Mouse (Mus musculus) neural tube, embryonic 13.5 days (tissue): ENCODE measurements around the gene Os9. TPM values are rescaled to one million over a fixed set of nuclear protein-coding genes. Genes with fewer than 3 reads are reported as not detected.

Experiments
- ATAC-seq: fragments of 200-750 bp; cut with Nextera tagmentation; 2 replicates; pipeline ENCODE4 v1.8.0; 2017; ENCODE audit warnings: low read depth, mild to moderate bottlenecking, moderate TSS enrichment, moderate library complexity
- H3K27ac ChIP-seq: fragments of 300-500 bp; sonication (generic); replicated peaks from 2 replicates; pipeline ENCODE4 v1.5.1; 2015; ENCODE audit warnings: moderate library complexity, mild to moderate bottlenecking, inconsistent platforms
- H3K27me3 ChIP-seq: fragments of 300-500 bp; sonication (generic); 2 replicates; pipeline ENCODE4 v1.6.1; 2015; ENCODE audit warnings: mild to moderate bottlenecking, inconsistent platforms
- H3K36me3 ChIP-seq: fragments of 300-500 bp; sonication (generic); 2 replicates; pipeline ENCODE4 v1.6.1; 2015; ENCODE audit warnings: mild to moderate bottlenecking, inconsistent platforms
- H3K4me1 ChIP-seq: fragments of 300-500 bp; sonication (generic); replicated peaks from 2 replicates; pipeline ENCODE4 v1.6.1; 2015; ENCODE audit warnings: inconsistent platforms
- H3K4me2 ChIP-seq: fragments of 300-500 bp; sonication (generic); 2 replicates; pipeline ENCODE4 v1.6.1; 2015; ENCODE audit warnings: inconsistent platforms, mild to moderate bottlenecking, moderate library complexity
- H3K4me3 ChIP-seq: fragments of 300-500 bp; sonication (generic); 2 replicates; pipeline ENCODE4 v1.5.1; 2015; ENCODE audit warnings: mild to moderate bottlenecking, inconsistent platforms
- H3K9ac ChIP-seq: fragments of 300-500 bp; sonication (generic); 2 replicates; pipeline ENCODE4 v1.6.1; 2015; ENCODE audit warnings: moderate library complexity, mild to moderate bottlenecking, inconsistent platforms
- H3K9me3 ChIP-seq: fragments of 300-500 bp; sonication (generic); 2 replicates; pipeline ENCODE4 v1.6.1; 2016; ENCODE audit warnings: inconsistent platforms
- WGBS: fragments of 180-500 bp; shearing (Covaris S2); methylation state at CpG from one replicate; pipeline ENCODE4 v1.1.7; 2015; 5-methylcytosine and 5-hydroxymethylcytosine counted together
- polyA plus RNA-seq: library from polyadenylated mRNA; unstranded; fragments of >200 nt; fragmentation: Nextera tagmentation; extraction: Ambion mirVana; gene quantifications from 2 replicates; pipeline ENCODE4 v1.2.1, GENCODE M21; 2015

The Os9 gene
- polyA plus RNA-seq, 1 experiment from 2014 or later, result 146 TPM

- no peak overlapping the region for H3K4me3 ChIP-seq
- peaks cover 21% of the 10 kb centered on the region for H3K4me1 ChIP-seq
- H3K36me3 ChIP-seq, result no peaks in the 10 kb centered on the region
- no peak for ATAC-seq
- no peak overlapping the region for H3K9ac ChIP-seq
- H3K27ac ChIP-seq, result no peak overlapping the region
- no peaks in the 10 kb centered on the region for H3K9me3 ChIP-seq
- H3K27me3 ChIP-seq, result no peaks in the 10 kb centered on the region
- H3K4me2 ChIP-seq, result no peak overlapping the region
- 77% methylated on average over 9 of the region's 9 CpGs for WGBS
These were observed 4.5 kb upstream of the Os9 start for GRCm38 (mm10) chr10:127125210-127126001.

- Histone ChIP-seq H3K4me3 (peak overlapping the region; percentile 96), H3K36me3 (peaks cover 11% of the 10 kb centered on the region), H3K27me3 (no peaks in the 10 kb centered on the region), H3K9ac (peak overlapping the region; percentile 64), H3K4me1 (peaks cover 32% of the 10 kb centered on the region), H3K9me3 (no peaks in the 10 kb centered on the region), H3K4me2 (peak overlapping the region; percentile 55), H3K27ac (peak overlapping the region; percentile 93)
- WGBS, result 10% methylated on average over 4 of the region's 4 CpGs
- ATAC-seq, result no peak; the same call in 1 of the 2 replicates
These were observed 2.5 kb upstream of the Os9 start for GRCm38 (mm10) chr10:127123436-127123805.

GRCm38 (mm10) chr10:127122784-127123435, 2.0 kb upstream of the Os9 start:
- ATAC-seq, result peak; percentile 41
- 16% methylated on average over 13 of the region's 13 CpGs for WGBS
- Histone ChIP-seq H3K27ac (peak overlapping the region; percentile 93), H3K27me3 (no peaks in the 10 kb centered on the region), H3K4me1 (peaks cover 32% of the 10 kb centered on the region), H3K9ac (peak overlapping the region; percentile 67), H3K9me3 (no peaks in the 10 kb centered on the region), H3K36me3 (peaks cover 16% of the 10 kb centered on the region), H3K4me2 (peak overlapping the region; percentile 55), H3K4me3 (peak overlapping the region; percentile 96)

GRCm38 (mm10) chr10:127122018-127122417, 1.1 kb upstream of the Os9 start:
- 83% methylated on average over 3 of the region's 3 CpGs for WGBS
- H3K9me3 ChIP-seq, result no peaks in the 10 kb centered on the region
- peak overlapping the region; percentile 93 for H3K27ac ChIP-seq
- H3K4me1 ChIP-seq, result peaks cover 32% of the 10 kb centered on the region
- H3K27me3 ChIP-seq, result no peaks in the 10 kb centered on the region
- no peak for ATAC-seq
- H3K36me3 ChIP-seq, result peaks cover 25% of the 10 kb centered on the region
- peak overlapping the region; percentile 96 for H3K4me3 ChIP-seq
- peak overlapping the region; percentile 67 for H3K9ac ChIP-seq
- H3K4me2 ChIP-seq, result peak overlapping the region; percentile 55

GRCm38 (mm10) chr10:127120301-127121065, 448 bp downstream of the Os9 start:
- Histone ChIP-seq H3K4me3 (peak overlapping the region; percentile 96), H3K4me1 (peaks cover 32% of the 10 kb centered on the region), H3K27ac (peak overlapping the region; percentile 56; the same call in 1 of the 2 replicates), H3K27me3 (no peaks in the 10 kb centered on the region), H3K9me3 (no peaks in the 10 kb centered on the region), H3K36me3 (peaks cover 40% of the 10 kb centered on the region), H3K9ac (peak overlapping the region; percentile 94), H3K4me2 (peak overlapping the region; percentile 95)
- ATAC-seq, result peak; percentile 55
- 2% methylated on average over 33 of the region's 34 CpGs for WGBS

GRCm38 (mm10) chr10:127119229-127119628, 1.7 kb downstream of the Os9 start:
- Histone ChIP-seq H3K27me3 (no peaks in the 10 kb centered on the region), H3K4me1 (peaks cover 32% of the 10 kb centered on the region), H3K9ac (peak overlapping the region; percentile 22; the same call in 1 of the 2 replicates), H3K4me3 (0 out of 2 replicates have a peak overlapping the region, but pooled peaks have one; percentile 96), H3K9me3 (no peaks in the 10 kb centered on the region), H3K36me3 (peaks cover 51% of the 10 kb centered on the region), H3K4me2 (no peak overlapping the region), H3K27ac (no peak overlapping the region)
- WGBS, result 93% methylated on average over 10 of the region's 10 CpGs
- no peak for ATAC-seq

GRCm38 (mm10) chr10:127118470-127118869, 2.5 kb downstream of the Os9 start:
- Histone ChIP-seq H3K4me3 (no peak overlapping the region), H3K9me3 (no peaks in the 10 kb centered on the region), H3K27me3 (no peaks in the 10 kb centered on the region), H3K27ac (no peak overlapping the region), H3K9ac (no peak overlapping the region), H3K4me2 (no peak overlapping the region), H3K36me3 (peaks cover 51% of the 10 kb centered on the region), H3K4me1 (peaks cover 31% of the 10 kb centered on the region)
- ATAC-seq, result no peak
- 92% methylated on average over 11 of the region's 11 CpGs for WGBS

- WGBS, result 91% methylated on average over 2 of the region's 2 CpGs
- Histone ChIP-seq H3K9ac (no peak overlapping the region), H3K4me3 (no peak overlapping the region), H3K27me3 (no peaks in the 10 kb centered on the region), H3K9me3 (no peaks in the 10 kb centered on the region), H3K27ac (no peak overlapping the region), H3K4me1 (peaks cover 8% of the 10 kb centered on the region), H3K36me3 (peaks cover 70% of the 10 kb centered on the region), H3K4me2 (no peak overlapping the region)
- no peak for ATAC-seq
These were observed 5.9 kb downstream of the Os9 start for GRCm38 (mm10) chr10:127115068-127115467.

- Histone ChIP-seq H3K27ac (no peak overlapping the region), H3K27me3 (no peaks in the 10 kb centered on the region), H3K9ac (no peak overlapping the region), H3K4me1 (peaks cover 1% of the 10 kb centered on the region), H3K9me3 (no peaks in the 10 kb centered on the region), H3K4me2 (no peak overlapping the region), H3K36me3 (peaks cover 69% of the 10 kb centered on the region), H3K4me3 (no peak overlapping the region)
- WGBS, result 89% methylated on average over 11 of the region's 11 CpGs
- ATAC-seq, result no peak
These were observed 6.5 kb downstream of the Os9 start for GRCm38 (mm10) chr10:127114408-127114807.

GRCm38 (mm10) chr10:127111001-127111887, 9.7 kb downstream of the Os9 start:
- Histone ChIP-seq H3K4me2 (no peak overlapping the region), H3K9me3 (no peaks in the 10 kb centered on the region), H3K4me3 (no peak overlapping the region), H3K36me3 (peaks cover 52% of the 10 kb centered on the region), H3K27ac (no peak overlapping the region), H3K9ac (no peak overlapping the region), H3K4me1 (no peaks in the 10 kb centered on the region), H3K27me3 (no peaks in the 10 kb centered on the region)
- 92% methylated on average over 15 of the region's 15 CpGs for WGBS
- ATAC-seq, result no peak

GRCm38 (mm10) chr10:127108262-127108583, 12.7 kb downstream of the Os9 start:
- WGBS, result 80% methylated on average over 3 of the region's 3 CpGs
- H3K4me1 ChIP-seq, result no peaks in the 10 kb centered on the region
- H3K27ac ChIP-seq, result no peak overlapping the region
- no peak overlapping the region for H3K4me2 ChIP-seq
- no peaks in the 10 kb centered on the region for H3K27me3 ChIP-seq
- H3K9me3 ChIP-seq, result no peaks in the 10 kb centered on the region
- H3K9ac ChIP-seq, result no peak overlapping the region
- peaks cover 57% of the 10 kb centered on the region for H3K36me3 ChIP-seq
- no peak for ATAC-seq
- no peak overlapping the region for H3K4me3 ChIP-seq
